Mouse (Mus musculus): ENCODE data around the gene Tomm40.

The Tomm40 gene

DNA sequence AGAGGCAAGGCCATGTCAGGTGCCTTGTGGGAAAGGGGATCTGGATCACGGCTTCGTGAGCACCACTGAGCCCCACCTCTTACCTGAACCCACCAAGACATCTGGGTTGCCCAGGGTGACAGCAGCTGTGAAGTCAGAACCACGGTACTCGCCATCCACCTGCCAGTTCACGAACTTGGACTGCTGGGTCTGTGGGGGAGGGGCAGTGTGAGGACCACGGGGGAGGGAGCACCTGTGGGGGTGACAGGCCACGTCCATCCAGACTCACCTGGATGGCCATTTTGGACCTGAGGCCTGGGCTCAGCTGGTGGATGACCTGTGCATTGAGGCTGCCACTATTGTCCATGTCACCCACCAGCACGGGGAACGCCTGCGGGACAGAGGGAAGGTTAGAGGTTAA, 4.6 kb downstream of the Tomm40 start:
- in situ Hi-C loops (cut with MboI, MseI) = no loop called here

GRCm38 (mm10) chr7:19705271-19705670, 10.0 kb downstream of the Tomm40 start:
- in situ Hi-C loops (cut with MboI, MseI) = no loop called here

- in situ Hi-C loops (cut with MboI, MseI) = no loop called here
Observed at GRCm38 (mm10) chr7:19704475-19704874, 10.8 kb downstream of the Tomm40 start.

DNA sequence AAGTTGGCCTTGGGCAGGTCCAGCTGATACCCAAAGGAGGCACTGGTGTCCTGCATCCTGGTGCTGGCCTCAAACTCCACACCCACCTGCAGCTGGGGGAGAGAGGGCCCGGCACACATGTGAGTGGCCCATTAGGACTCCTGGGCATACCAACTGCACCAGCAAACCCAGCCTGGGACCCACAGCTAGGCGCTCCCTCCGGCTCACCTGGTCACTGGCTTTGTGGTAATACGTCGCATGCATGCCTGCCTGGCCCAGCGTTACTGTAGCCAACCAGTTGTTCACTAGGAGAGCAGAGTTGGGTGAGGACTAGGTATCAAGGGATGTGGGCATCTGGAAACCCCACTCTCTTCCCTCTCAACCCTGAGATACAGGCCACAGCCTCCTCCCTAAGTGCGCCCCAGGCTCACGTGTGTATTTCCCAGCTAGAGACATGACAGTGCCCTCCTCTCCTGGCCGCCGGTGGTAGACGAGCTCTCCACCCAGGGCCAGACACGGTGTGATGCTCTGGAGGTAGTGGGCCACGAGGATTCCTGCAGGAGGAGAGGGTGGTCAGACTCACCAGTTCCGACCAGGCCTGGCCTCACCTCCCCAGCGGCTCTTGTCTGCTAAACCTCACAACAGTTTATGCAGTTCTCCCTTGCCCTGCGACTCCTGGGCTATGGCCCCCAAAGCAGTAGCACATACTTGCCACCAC, 12.2 kb downstream of the Tomm40 start:
- in situ Hi-C loops (cut with MboI, MseI) = no loop called here

DNA sequence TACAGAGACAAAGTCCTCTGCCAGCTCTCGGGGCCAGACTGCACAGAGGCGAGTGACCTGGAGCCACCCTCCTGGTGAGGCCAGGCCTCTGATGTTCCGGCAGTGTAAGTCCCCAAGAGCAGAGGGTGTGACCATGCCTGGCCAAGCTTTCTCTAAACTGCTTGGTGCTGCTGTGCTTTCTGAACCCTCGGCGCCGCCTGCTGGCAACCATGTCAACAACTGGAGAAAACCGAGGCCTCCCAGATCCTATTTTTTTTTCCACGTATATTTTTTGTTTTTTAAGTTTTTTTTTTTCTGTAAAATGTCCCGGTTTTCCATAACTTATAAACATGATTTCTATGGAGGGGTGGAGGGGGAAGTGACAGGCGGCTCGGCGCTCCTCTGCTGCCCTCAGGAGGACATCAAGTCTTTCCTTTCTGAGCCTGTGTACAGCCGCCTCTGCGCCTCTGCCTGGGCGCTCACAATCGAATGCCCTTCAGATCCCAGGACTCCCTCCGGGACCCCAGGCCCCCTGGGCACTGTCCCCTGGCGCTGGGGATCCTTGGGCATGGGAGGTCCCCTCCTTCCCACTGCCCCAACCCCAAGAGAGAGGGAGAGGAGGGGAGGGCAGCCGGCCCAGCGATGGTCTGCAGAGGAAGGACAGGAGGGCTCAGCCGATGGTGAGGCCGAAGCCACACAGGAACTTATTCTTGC, 14.0 kb downstream of the Tomm40 start:
- in situ Hi-C loops (cut with MboI, MseI) = no loop called here

GRCm38 (mm10) chr7:19700299-19701068, 14.8 kb downstream of the Tomm40 start:
- in situ Hi-C loops (cut with MboI, MseI) = no loop called here

DNA sequence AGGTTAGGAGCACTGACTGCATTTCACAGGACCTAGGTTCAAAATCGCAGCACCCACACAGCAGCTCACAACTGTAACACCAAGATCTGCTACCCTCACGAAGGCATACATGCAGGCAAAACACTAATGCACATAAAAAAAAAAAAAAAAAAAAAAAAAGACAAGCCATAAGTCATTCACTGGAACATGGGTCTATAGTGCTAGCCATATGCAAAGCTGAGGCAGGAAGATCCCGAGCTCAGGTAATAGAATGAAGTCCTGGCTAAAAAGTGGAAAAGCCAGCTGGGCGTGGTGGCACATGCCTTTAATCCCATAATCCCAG, 15.4 kb downstream of the Tomm40 start:
- in situ Hi-C loops (cut with MboI, MseI) = no loop called here

GRCm38 (mm10) chr7:19698907-19699826, 16.1 kb downstream of the Tomm40 start, which contains the start of gene Apoe:
Gene Apoe (minus strand): TSS chr7:19699188.
- in situ Hi-C loops (cut with MboI, MseI) = no loop called here

DNA sequence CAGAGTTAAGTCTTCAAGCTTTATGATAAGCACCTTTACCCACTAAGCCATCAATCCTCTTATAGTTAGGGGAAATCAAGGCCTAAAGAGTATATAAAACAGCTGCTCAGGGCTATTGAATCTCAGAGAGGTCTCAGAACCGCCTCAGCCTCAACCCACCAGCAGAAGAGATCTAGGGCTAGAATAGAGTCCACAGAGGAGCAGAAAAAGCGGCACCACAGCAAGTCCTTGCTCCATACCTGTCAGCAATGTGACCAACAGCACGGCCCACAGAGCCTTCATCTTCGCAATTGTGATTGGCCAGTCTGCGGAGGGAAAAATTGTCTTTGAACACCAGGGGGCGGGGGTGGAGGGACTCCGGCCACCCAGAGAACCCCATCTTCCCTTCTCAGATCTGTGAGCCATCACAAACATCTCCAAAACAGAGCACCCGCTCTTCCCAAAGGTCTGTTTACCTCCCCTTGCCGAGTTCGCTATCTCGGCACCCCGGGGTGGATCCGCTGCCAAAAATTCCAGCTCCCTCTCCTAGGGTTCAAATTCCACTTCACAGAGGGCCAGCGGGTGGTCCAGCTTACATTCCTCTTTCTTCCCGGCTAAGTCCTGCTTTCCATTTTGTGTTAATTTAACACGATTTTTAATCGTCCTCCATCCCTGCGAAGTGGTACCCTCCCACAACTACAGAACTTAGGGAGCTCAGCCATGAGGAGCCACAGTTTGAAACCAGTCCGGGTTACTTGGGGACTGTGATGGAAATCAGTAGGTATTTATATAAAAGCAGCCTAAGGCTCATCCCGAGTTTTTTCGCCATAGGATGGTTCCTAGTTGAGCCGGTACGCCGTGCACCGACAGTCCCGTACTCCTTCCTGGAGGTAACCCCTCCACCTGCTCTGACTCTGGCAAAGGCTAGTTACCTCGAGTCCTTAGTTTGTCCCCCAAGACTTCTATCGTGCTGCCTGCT, 17.0 kb downstream of the Tomm40 start:
- in situ Hi-C loops (cut with MboI, MseI) = no loop called here

DNA sequence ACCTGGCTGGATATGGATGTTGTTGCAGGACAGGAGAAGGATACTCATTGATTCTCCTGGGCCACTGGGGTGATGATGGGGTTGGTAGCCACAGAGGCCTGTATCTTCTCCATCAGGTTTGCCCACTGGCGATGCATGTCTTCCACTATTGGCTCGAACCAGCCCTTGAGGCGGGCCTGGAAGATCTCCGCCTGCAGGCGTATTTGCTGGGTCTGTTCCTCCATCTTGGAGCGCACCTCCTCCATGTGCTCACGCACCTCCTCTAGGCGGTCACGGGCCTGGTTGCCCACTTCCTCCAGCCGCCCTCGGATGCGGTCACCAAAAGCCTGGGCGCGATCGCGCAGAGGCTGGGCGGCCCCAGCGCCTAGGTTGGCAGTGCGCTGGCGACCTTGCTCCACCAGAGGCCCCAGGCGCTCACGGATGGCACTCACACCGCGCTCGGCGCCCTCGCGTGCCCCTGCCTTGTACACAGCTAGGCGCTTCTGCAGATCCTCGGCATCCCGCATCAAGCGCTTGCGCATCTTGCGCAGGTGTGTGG, 18.8 kb downstream of the Tomm40 start:
- in situ Hi-C loops (cut with MboI, MseI) = no loop called here

- in situ Hi-C loops (cut with MboI, MseI) = no loop called here
Observed at GRCm38 (mm10) chr7:19695881-19696280, 19.4 kb downstream of the Tomm40 start.

DNA sequence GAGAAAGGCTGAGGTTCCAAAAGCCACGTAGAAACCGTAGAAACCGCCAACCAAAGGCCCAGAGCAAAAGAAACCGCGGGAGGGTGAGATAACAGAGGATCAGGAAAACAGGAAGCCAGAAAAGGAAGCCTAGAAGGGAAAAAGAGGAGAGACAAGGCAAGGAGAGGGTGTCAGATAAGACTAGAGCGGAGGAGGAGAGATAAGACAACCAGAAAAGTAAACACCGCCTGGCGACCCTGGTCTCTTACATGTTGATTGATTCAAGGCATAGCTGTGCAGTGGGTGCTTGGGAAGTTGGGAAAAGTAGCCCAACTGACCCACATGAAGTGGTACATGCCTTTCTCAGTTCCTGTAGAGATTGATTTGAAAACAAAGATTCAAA, 20.0 kb downstream of the Tomm40 start:
- in situ Hi-C loops (cut with MboI, MseI) = no loop called here

- in situ Hi-C loops (cut with MboI, MseI) = no loop called here
Observed at GRCm38 (mm10) chr7:19694336-19695212, 20.7 kb downstream of the Tomm40 start.

DNA sequence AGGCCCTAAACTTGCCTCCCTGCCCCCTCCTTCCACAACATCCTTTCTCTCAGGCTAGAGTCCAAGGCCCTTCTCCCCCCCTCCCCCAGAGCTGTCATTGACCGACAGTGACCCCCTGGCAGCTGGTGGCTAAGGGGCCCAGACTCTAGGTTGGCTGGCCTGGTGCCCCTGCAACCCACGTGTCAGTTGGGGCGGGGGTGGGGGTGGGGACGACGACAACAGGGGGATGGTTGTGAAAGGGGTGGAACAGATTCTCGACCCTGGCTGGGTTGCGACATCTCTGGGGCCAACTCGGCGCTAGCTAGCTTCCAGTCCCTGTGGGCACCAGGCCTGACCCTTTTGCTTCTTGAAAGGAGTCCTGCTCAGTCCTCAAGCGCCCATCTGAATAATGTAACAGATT, 21.8 kb downstream of the Tomm40 start:
- in situ Hi-C loops (cut with MboI, MseI) = no loop called here

- in situ Hi-C loops (cut with MboI, MseI) = no loop called here
Observed at GRCm38 (mm10) chr7:19691873-19692865, 23.1 kb downstream of the Tomm40 start, which contains the start of gene Apoc1. Gene Apoc1 (minus strand): TSS chr7:19692660.

DNA sequence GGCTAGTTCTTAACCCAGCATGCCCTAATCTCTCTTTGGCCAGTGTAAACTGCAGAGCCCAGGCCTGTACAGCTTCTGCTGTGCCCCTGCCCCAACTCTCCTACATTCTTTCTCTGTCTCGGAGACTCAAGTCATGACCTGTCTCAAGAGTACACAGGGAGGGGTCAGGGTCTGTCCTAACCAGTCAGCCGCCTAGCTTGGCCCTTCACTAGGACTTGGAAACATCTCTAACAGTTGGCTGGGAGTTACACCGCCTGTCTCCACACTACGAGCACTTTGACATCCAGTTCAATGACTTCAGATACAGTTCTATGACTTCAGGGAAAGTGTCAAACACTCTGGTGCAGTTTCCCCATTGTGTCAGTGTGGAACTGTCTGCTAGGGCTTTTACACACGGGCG, 23.8 kb downstream of the Tomm40 start:
- in situ Hi-C loops (cut with MboI, MseI) = no loop called here

DNA sequence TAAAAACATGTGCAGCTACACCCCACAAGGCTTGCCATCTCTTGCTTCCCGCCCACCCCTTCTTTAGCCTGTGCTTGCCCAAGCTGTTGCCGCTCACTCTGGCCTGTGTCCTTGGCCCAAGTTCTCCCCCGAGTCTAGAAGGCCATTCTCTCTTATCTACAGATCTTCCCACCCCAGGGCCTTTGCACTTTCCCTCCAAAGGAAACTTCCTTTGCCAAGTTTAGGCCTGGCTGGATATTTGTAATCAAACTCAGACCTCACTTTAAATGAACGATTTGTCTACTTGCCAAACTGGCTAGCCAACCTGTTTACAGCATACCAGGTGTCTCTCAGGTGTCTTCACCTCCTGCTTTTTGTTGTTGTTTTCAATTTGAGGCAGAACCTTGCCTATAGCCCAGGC, 24.4 kb downstream of the Tomm40 start:
- in situ Hi-C loops (cut with MboI, MseI) = no loop called here

- in situ Hi-C loops (cut with MboI, MseI) = no loop called here
Observed at GRCm38 (mm10) chr7:19688611-19689010, 26.6 kb downstream of the Tomm40 start.

All from T-helper 1 cell (primary cell).